Mouse (Mus musculus): Measurements from ENCODE around the gene Rbbp4.

Rbbp4 gene

DNA sequence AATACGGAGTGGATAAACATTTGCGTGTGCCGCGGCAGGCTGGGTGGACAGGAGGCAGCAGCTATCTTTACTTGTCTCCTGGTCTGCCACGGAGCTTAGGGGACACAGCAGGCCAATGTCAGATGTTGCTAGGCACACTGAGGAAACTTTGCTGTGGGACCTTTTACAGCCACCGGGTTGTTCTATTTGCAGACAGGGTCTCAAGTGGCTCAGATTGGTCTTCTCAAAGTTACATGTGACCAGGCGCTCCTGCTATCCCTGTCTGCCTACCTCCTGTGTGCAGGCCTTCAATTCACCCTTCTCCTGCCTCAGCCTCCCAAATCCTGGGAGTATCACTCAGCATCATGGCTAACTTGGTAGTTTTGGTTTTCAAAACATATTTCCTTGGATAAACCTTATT is 39.1 kb downstream of the Rbbp4 start:
- DNase-seq (ENCODE audit: extremely low spot score, low read depth, low spot score), result no peak

DNA sequence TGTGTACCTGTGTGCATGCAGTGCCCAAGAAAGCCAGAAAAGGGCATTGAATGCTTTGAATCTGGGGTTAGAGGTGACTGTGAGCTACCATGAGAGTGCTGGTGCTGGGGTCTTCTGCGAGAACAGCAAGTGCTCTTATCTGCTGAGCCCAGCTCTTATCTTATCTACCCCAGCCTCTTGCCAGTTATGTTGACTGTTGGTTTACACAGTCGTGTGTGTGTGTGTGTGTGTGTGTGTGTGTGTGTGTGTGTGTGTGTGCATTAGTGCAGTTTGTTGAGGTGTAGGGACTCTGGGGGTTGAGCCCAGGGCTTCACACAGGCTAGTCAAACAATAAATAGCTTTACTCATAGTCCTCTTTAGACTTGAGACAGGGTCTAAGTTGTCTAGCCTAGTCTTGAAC is 40.0 kb downstream of the Rbbp4 start:
- DNase-seq (ENCODE audit: extremely low spot score, low read depth, low spot score), result no peak

DNA sequence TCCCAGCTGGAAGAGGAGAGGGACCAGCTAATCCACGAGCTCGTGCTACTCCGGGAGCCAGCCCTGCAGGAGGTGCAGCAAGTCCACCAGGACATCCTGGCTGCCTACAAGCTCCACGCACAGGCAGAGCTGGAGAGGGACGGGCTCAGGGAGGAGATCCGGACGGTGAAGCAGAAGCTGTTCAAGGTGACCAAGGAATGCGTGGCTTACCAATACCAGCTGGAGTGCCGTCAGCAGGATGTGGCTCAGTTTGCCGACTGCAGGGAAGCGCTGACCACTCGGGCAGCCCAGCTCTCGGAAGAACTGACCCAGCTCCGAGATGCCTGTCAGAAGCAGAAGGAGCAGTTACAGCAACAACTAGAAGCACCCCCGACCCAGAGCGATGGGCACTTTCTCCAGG is 41.5 kb downstream of the Rbbp4 start:
- no peak for DNase-seq (ENCODE audit: extremely low spot score, low read depth, low spot score)

DNA sequence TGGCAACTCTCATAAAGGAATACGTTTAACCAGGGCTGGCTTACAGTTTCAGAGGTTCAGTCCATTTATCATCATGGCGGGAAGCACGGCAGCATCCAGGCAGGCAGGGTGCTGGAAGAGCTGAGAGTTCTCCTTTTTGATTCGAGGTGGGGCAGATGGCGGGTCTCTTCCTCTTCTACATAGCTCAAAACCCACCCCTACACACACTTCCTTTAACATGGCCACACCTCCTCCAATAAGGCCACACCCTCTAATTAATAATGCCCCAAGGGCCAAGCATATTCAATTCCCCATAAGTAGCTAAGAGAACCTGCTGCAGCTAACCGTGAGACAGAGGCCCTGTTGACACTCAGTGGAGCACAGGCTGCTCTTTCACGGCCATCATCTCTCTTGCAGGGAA is 42.3 kb downstream of the Rbbp4 start:
- no peak for DNase-seq (ENCODE audit: extremely low spot score, low read depth, low spot score)

DNA sequence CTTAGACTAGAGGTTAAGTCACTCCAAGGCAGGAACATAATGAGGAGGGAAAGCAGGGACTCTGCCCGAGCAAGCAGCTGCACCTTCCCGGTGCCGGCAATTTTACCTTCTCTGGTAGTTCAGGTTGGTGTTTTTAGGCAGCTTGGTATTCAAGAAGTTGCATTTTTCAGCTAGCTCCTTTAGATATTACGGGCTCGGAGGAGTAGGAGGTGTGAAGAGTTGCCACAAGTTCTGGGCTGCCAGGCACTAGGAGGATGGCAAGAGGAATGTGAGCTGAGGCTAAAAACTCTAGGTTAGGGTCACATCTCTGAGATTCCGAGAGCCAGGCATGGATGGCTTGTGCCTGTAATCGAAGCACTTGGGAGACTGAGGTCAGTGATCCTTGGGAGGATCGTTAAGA is 45.5 kb downstream of the Rbbp4 start:
- no peak for DNase-seq (ENCODE audit: extremely low spot score, low read depth, low spot score)

DNA sequence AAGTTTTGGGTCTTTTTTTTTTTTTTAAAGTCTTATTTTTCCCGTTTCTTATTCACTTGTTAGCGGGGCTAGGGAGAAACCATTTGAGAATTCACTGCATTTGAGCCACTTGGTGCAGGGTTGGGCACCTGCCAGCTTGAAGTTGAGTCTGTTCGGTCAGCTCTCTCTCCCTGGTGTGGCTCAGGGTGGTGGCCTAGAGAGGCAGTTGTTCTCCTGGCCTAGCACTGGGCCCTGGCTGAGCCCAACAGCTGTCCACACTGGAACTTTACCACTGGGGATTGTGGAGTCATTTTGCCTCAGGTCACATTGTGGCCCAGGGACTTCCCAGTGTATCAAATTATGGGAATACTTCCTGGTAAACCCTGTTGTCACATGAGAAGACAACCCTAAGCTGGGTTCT is 47.1 kb downstream of the Rbbp4 start:
- no peak for DNase-seq (ENCODE audit: extremely low spot score, low read depth, low spot score)

DNA sequence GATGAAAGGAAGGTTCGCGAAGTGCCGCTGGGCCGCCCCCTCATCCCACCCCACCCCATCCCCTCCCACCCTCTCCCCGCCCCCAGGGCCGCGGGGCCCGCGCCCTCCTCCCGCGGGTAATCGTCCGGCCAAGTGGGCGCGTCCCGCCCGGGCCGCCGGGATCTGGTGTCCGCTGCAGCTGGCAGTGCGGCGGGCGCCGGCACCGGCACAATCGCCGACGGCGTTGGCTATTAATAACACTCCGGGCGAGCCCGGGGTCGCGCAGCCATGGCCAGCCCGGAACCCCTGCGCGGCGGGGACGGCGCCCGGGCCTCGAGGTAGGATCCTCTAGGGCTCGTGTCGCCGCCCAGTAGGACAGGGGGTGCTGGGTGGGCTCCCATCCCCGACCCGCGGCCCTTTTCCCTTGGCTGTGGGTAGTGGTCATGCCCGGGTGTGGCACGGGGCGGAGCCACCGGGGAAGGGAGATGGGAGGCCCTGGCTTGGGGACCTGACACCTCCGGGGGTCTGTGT is 47.6 kb downstream of the Rbbp4 start, which contains the start of gene Sync:
Gene Sync, plus strand, starts transcription at position 146 of the 510 bp plus-strand sequence.
- no peak for DNase-seq (ENCODE audit: extremely low spot score, low read depth, low spot score)

DNA sequence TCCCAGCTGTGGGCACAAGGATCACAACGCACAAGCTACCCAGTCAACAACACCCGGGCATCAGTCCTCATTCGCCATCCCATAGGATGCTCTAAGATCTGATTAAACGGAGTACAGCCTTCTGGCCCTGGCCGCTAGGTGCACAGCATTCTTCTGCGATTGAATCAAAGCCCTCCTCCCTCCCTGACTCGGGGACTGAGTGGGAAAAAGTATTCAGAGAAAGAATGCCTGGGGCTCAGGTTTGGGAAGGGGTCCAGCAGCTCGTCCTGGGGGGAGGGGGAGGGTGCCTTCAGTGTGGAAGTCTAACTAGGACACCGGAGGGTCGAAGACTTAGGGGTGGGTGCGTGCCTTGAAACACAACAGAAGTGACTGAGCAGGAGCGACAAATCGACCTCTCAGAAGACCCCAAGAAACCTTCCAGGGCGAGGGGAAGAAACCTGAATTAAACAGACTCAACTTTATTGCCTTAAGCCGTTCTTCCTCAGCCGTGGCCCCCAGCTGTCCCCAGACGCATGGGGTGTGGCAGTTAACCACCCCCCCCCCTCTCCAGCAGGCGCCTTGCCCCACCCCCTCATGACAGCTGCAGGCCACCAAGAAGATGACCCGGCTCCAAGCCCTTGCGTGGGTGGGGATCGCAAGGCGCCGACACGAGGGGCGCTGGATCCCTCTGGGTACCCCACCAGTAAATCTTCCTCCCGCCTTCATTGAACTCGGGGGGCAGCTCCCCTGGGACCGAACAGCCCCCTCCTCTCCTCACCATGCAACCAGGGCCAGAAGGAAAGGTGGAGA is 48.3 kb downstream of the Rbbp4 start:
- DNase-seq (ENCODE audit: extremely low spot score, low read depth, low spot score), result no peak

DNA sequence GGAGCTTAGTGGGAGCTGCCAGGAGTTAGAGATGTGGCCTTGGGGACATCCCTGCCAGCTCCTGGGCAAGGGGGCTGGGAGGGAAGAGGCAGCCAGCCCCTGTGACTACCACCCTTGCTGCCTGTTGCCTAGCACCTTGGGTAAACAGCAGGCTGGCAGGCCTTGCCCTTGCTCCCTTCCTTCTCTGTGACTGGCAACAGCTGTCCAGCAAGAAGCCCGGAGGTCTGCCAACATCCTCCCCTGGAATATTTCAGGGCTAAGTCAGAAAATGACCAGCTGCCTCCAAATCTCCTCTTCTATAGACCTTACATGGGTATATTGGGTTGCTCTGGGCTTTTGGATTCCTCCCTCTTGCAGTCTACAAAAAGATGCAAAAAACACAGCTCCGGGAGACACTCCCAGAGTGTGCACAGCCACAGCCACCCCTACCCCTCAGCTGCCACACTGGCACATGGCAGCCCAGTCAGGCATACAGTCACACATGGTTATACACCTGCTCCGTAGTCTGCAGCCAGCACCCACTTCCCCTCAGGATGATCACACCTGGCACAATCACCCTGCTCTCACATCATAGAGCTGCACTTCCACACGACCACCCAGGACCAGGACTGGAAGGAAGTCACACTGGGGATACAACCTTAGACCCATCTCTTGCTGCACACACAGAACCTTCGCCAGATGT is 49.0 kb downstream of the Rbbp4 start:
- no peak for DNase-seq (ENCODE audit: extremely low spot score, low read depth, low spot score)

DNA sequence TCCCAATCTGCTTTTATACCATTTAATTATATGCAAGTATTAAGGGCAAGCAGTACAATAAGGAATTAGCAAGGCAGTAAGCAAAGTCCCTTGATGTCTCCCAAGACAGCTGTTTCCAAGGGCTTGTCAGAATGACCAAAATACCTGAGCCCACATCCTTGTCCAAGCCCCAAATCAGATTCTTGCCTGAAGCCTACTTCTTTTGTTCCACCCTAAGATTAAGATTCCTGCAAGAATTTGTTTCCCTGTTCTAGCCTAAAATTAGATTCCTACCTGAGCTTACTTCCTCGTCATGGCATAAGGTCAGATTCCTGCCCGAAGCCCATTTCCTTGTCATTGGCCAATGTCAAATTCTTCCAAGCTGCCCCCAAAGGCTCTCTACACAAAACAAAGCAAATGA is 50.5 kb downstream of the Rbbp4 start:
- no peak for DNase-seq (ENCODE audit: extremely low spot score, low read depth, low spot score)

DNA sequence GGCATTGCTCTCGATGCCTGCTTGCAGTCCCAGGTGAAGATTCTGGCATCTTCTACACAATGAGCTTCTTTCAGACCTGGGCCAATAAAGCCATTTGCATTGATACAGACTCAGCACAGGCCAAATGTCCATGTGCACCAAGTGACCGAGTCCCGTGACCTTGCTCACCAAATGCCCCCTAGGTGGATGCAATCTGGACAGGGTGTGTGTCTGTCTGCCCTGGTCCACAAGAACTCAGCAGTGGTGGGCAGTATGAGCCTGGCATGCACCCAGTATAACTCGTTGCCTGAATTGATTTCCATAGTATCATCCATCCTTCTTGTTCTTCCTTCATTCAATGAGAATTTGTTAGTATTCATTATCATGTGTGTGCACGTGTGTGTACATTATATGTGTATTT is 51.9 kb downstream of the Rbbp4 start:
- DNase-seq (ENCODE audit: extremely low spot score, low read depth, low spot score), result no peak

DNA sequence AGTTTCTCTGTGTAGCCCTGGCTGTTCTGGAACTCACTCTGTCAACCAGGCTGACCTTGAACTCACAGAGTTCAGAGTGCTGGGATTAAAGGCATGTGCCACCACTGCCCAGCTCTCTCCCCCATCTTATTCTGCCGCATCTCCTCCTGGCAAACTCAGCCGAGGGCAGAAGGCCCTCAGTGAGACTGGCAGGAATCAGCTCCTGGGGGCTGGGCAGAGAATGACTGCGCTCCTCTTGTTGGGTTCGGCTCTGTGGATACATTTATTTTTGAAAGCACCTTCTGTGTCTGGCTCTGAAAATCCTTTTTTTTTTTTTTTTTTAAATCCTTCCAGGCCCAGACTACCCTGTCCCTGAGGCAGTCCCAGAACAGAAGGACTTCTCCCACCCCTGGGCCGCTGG is 52.4 kb downstream of the Rbbp4 start:
- no peak for DNase-seq (ENCODE audit: extremely low spot score, low read depth, low spot score)

DNA sequence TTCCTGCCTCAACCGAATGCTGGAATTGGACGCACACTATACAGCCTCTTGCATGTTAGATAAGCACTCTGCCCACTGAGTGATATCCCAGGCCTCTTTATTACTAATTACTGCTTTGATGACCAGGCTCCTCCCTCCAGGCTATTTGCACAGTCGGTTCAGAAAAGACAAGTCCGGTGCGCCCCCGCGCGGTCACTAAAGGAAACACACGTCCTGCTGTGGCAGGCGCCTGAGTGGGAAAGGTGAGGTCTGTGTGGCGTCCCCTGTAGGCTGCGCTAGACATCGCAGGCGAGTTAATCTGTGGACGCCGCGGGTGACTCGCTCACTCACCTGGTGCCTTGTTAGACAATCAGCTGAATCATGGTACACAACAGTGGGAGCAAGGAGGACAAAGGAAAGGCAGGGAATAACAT is 58.7 kb downstream of the Rbbp4 start:
- DNase-seq (ENCODE audit: extremely low spot score, low read depth, low spot score), result peak; percentile 85

DNA sequence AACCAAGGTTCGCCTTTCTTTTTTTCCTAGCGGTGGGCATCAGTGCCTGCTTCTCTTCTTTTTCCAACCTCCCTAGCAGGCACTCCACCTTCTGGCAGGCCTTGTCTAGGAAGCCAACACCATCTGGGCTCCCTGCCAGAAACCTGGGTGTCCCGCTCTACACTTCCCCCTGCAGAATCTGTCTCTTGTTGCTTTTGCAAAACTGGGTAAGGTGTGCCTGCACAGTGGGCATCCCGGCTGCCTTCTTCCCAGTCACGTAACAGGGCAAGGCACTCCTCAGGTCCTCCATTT is 62.5 kb downstream of the Rbbp4 start:
- DNase-seq (ENCODE audit: extremely low spot score, low read depth, low spot score), result no peak

DNA sequence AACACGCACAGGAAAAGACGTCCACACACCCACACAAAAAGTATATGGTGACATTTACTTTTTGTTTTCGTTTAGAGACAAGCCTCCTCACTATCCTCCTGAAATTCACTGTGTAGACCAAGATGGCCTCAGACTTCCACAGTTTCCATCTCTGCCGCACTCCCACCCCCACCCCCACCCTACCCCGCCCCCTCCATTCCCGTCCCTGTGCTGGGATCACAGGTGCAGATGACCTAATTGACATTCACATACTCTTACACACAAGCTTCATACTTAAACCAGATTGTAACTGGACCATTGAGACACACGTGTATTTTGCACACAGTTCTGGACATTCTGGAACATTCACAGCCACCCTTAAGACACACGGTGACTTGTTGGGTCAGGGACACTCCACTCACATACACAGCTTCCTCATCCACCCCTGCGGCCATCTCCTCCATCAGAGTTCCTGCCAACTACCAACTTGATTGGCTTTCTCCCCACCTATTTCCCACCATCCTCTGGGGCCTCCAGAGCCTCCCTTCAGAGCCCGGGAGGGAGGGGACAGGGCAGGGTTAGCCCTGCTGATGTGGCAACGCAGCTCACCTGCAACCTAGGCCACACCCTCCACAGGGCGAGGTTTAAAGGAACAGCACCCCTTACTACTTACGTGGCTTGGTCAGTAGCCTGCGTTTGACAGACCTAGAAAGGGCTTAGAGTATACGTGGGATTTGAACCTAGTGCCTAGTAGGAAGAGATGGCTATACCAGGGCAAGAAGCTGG is 63.0 kb downstream of the Rbbp4 start:
- no peak for DNase-seq (ENCODE audit: extremely low spot score, low read depth, low spot score)

DNA sequence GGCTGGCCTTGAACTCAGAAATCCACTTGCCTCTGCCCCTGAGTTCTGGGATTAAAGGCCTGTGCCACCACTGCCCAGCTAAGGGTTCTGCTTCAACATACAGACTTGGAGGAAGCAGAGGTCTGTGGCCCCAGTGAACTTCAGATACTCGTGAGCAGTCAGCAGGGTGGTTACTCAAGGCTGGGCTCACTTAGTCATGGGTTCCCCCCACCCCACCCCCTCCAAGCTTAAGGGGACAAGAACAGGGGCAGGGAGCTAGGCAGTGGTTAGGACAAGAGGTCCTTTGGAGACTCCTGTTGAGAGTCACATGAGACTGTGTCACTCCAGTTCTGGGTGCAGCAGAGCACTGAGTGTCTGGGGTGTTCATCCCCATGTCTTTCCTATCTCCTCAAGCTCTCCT is 66.5 kb downstream of the Rbbp4 start:
- DNase-seq (ENCODE audit: extremely low spot score, low read depth, low spot score), result no peak

DNA sequence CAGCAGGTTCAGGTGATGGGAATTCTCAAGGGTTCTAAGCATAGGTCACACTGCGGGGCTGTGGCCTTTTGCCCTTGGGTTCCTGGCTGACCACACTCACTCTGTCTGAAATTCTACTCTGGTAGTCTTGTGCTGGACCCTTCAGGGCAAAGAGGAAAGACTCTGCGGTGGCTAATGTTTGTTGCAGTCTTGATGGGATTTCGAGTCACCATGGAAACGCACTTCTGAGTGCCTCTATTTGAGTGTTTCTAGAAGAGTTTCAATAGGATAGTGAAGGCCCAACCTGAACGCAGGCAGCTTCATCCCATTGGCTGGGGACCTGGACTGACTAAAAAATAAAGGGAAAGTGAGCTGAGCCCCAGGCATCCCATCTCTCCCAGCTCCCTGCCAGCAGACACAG is 68.3 kb downstream of the Rbbp4 start:
- DNase-seq (ENCODE audit: extremely low spot score, low read depth, low spot score), result no peak

DNA sequence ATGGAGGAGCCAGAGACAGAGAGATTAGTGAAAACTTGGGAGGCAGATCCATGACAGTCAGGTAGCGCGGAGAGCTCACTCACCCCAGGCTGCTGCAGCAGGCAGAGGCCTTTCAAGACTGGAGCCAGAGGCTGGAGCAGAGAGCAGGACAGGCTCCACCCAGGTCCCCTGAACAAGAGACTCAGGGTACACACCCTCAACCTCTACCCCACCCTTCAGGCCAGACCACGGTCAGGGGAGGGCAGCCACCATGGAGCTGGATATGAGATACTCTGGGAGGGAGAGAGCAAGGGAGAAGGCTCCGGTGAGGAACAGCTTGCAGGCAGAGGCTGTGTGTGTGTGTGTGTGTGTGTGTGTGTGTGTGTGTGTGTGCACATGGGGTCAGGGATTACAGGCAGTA is 69.0 kb downstream of the Rbbp4 start:
- DNase-seq (ENCODE audit: extremely low spot score, low read depth, low spot score), result no peak

DNA sequence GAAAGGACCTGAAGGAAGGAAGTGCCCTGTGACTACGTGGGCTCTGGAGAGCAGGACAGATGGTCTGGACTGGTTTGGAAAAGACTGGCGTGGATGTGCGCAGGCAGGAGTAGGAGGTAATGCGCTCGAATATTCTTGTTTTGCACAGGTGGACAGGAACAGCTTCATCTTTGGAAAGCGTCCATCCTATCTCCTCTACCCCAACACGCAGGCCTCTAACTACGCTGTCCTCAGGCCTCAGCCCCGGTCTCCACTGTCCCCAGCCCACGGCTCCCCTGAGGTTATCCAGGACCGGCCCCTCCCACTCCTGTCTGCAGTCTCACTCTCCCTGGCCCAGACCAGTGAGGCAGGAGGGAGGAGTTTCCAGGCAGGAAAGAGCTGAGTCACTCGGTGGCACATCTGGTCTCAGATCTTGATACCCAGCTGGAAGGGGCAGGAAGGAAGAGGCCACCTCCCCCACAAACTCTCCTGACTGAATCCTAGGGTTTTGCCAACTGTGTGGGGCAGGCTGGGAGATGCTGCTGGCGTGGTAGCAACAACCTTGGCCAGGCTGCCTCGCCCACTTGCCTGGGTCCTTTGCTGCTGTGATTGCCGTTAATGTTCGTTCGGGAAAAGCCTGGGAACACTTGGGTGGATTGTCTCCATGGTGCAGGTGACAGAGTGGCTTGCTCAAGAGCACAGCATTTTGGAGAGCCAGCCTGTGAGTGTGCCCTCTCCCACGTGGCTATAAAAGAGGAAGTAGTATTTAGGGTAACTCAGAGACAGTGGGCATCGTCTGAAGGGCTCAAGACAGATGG is 71.7 kb downstream of the Rbbp4 start:
- DNase-seq (ENCODE audit: extremely low spot score, low read depth, low spot score), result no peak

DNA sequence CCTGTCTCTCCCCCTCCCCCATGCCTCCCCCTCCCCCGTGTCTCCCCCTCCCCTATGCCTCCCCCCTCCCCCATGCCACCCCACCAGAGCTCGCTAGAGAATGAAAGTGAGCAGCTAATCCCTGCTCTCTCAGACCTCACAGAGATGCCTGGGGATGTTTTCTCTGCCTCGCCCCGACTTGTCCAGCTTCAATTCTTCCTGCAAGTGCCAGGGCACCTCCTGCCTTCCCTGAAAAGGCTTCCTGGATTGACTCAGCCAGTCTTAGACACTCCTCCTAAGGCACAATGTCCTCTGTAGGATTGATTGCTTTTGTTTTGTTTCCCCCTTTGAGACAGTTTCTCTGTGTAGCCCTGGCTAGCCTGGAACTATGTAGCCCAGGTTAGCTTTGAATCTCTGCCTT is 74.0 kb downstream of the Rbbp4 start, which contains the start of gene C77080:
Gene C77080, minus strand, starts transcription at position 209 of the 400 bp plus-strand sequence.
- no peak for DNase-seq (ENCODE audit: extremely low spot score, low read depth, low spot score)

DNA sequence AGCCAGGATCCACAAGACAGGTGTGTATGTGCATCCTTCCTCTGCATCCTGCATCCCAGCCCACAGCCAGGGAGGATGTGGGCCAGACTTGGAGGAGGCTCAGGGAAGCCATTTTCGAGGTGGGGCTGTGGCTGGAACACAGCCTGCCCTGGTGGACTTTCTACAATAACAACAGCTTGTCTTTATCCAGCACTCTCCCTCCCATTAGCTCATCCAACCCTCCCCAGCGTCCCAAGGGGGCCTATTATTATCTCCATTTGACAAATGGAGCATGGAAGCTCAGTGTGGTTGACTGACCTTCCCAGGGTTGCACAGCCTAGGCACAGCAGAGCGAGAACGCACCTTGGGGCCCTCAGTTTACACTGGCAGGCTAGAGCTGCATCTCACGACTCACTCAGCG is 74.5 kb downstream of the Rbbp4 start:
- no peak for DNase-seq (ENCODE audit: extremely low spot score, low read depth, low spot score)

Measured in hindlimb bud, embryonic 11.5 days (tissue).